Mouse (Mus musculus) heart, postnatal 0 days (tissue): ENCODE results near the gene Plcd4.

Experiments used
- CTCF ChIP-seq: IDR thresholded peaks from 2 replicates; pipeline ENCODE4 v1.5.1; 2016; ENCODE audit warnings: antibody characterized with exemption, control low read depth, low read depth
- EP300 ChIP-seq: IDR thresholded peaks from 2 replicates; pipeline ENCODE4 v1.6.1; 2016; ENCODE audit warnings: antibody characterized with exemption, low read depth

GRCm38 (mm10) chr1:74600501-74601266 lies 58.0 kb downstream of the Plcd4 start:
- TF ChIP-seq CTCF (no peak), EP300 (no peak)
